Mouse (Mus musculus) cerebellum, postnatal 4 days (tissue): ENCODE data around the gene Tat.

ENCODE experiments used
- DNase-seq, 2 experiments: peaks; one replicate each; pipeline ENCODE4 v3.0.0; 2022; ENCODE audit warnings: low spot score in 2 of 2, mixed read lengths in 1 of 2

Gene Tat

DNA sequence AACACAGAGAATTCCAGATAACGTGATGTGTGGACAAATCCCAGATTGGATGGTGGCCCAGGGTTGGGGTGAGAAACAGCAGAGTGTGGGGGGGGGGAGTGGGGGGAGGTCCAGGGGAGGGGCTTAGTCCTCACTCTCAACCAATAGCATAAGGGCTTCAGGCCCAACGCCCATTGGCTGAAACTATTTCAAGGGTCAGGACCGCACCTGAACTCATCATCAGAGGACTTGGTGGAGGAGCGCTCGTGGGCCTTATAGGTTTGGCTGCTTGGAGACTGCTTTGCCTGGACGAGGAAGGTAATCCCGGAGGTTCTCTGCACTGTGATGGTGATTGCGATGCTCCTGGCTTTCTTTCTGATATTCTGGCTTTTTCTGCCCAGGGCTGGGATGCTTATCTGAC is at the start of gene Tat:
Gene Tat (plus strand): TSS at position 214 of the 400 bp plus-strand sequence.
- no peak for DNase-seq

DNA sequence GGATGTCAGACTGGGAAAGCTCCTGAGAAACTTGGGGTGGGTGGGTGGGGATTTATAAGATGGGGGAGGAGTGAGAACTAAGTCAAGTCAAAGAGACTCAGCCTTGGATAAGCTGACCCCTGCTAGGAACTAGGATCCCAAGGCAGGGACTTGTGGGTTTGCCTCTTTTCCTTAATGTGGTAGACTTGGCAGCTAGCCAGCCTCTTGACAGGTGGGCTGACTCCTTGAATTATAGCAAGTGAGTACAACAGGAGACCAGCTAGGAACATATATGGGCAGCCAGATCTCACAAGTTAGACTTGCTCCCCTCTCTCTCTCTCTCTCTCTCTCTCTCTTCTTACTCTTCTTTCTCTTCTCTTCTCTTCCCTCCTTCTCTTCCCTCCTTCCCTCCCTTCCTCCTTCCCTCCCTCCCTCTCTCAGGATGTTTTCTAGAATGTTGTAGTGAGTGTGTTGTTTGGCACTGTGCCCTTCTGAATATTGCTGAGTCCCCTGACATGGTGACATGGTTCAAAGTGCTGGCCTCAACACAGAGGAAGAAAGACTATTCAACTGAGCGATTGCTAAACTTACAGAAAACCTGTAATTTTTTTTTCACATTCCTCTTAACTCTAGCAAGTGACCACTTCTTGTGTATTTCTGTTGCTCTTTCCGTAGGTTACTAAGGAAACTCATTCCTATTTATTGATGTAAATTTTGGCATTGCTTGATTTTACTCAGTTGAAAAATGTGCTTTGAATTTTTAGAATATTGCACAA is 48.5 kb upstream of the Tat start:
- DNase-seq, result peak in 1 of 2 experiments; percentile 28

DNA sequence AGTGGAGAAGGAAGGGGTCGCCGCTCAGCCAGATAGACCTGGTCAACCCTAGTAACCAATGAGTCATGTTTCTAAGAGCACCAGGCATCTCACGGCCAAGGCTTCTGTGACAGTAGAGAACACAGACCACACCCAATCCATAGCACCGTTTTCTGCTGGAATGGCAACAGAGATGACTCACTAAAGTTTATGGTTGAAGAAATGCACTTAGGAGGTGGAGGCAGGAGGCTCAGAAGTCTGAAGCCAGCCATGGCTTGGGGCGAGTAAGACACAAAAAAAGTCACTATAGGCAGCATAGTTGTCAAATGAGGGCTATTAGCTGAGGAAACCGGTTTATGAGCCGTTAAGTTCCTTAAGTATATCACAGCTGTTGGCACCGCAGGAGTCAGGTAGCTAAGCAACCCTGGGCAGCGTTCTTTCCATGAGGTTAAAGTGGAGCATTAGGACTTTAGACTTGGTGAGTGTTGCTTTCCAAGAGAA is 45.0 kb upstream of the Tat start:
- no peak for DNase-seq

DNA sequence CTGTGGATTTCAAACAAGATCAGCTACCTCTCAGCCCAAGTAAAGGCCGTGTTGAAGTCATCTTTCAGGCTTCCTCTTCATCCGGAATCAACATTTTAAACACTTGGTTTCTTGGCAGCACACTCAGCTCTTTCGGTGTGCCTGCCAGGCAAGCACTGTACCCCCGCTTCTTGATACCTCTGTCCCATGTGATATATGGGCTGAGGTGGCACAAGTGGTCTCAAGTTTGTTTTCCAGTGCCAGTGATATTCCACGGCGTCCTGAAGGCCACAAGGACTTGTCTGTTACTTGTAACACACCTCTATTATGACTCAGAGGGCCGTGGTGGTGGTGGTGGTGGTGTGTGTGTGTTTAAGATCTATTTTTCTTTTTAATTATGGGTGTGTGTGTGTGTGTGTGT is 44.5 kb upstream of the Tat start:
- DNase-seq, result no peak

DNA sequence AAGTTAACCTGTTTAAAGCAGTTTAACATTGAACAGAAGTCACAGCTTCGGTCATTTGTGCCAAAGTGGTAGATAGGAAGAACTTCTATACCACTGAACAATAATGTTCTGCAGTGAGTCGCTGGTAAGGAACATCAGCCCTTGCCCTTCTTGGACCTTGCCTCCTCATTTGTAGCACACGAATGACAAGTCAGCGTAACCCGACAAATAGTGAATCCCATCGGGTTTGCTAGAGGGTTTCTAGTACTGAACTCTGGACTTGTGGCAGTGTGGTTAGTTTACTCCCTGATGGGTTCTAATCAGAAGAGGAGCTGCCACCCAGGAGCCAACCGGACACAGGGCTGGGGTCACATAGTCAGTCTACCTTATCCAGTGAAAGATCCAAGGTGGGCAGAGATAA is 44.0 kb upstream of the Tat start:
- no peak for DNase-seq

DNA sequence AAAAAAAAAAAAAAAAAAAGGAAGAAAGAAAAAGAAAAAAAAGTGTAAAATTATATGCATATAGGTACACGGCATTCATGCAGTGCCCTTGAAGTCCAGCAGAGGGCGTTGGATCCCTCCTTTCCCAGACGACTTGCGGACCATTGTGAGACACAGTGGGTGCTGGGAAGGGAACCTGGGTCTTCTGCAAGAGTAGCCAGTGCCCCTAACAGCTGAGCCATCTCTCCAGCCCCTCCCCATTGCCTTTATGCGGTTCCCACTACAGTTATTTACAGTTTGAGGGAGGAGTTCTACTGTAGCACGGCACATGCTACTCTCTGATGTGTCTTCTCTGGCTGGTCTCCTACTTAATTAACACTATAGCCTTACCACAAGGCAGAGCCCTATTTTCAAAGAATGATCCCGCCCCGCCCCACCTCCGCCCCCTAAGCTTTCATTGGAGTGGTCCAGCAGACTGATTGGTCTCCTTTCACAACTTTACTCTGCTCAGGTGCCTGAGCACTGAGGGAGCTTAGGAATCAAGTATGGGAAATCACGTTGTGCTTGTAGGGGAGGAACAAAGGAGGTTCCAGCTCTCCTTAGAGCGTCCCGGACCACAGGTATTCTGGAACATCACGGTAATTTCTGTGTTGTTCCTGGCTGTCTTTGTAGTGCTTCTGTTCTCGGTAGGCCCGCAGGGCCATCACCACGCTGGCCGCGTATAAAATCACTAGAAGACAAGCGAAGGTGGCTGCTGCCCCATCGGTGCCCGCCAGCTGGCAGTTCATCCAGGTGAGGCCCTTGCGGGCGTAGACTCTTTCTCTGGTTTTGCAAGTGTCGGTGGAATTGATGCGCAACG is 42.6 kb upstream of the Tat start:
- DNase-seq, result peak in 1 of 2 experiments; percentile 55

DNA sequence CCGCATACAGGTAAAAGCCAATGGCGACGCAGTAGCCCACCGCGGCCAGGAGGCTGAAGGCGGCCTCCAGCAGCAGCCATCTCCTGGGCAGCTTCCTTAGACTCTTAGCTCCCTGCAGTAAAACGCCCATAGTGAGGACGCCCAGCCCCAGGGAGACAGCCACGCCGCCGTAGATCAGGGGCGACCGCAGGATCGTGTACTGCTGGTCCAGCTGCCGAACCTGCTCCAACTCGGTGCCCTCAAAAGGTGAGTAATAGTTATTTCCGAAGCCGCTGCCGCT is 42.0 kb upstream of the Tat start:
- DNase-seq, result no peak

DNA sequence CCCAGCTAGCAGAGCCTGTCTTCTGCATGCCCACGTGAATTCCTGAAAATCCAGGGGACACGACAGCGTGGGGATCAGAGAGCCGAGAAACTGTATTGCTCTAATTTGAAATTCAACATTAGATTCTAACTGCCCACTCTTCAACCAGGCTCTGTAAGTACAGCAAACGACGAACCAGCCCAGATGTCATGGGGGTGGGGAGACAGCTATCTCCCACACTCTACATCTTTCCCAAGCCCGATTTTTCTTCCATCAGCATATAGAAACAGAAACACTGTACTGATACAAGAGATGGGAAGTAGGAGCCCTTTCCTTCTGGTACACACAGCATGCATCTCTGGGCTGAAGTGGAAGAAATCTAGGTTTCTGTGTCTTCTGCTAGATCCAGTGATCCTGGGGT is 38.1 kb upstream of the Tat start:
- DNase-seq, result no peak

DNA sequence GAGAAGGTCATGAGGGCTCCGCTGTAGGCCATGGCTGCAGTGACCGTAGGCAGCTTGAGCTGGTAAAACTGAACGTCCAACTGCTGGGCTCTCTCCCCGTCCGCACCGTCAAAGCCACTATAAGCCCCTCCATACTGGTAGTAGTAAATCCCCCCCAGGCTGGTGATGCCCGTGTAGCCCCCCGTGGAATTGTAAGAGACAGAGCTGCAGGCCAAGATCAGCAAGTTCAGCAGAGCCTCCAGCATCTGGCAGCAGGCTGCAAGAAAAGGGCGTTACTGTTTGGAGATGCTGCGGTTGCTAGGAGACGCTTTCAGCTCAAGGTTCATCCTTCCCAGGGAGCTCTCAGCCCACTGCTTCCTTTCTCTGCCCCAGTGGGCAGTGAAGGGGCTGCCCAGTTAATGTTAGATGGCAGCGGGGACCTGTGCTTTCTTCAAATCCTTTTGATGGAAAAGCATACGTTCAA is 35.7 kb upstream of the Tat start:
- DNase-seq, result no peak

DNA sequence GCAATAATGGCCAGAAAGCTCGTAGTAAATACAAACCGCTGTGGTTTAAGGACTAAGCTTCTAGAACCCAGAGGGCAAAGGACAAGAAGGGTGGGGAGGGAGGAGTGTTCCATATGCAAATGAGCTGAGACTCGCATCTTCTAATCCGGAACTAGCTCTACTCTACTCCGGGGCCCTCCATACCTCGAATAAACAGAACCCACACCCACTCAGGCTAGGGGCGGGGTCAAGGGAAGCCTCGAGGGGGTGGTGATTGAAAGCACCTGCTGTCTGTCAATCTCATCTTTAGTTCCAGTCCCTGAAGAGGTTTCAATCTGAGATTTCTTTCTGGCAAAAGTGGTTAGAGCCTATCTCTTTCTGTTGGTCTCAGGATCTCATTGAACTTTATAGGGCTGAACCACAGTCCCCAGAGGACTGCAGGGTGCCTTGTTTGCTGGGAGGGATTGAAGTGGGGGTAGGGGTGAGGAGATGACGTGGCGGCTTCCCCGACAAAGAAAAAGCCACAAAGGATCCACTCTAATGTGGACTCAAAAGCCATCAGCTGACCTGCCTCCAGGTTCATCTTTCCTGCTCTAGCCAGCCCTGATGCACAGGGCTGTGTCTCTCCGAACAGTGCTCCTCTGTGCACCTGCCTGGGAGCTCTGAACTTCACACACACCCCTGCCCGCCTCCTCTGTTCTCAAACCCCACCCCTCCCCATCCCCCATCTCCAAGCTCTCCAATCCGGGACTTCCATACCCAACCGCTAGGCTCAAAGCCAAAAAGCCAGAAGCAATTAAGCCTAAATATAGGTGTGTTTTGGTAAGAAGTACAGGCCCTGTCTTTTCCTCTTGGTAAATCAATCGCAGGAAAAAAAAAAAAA is 32.8 kb upstream of the Tat start:
- DNase-seq, result no peak

DNA sequence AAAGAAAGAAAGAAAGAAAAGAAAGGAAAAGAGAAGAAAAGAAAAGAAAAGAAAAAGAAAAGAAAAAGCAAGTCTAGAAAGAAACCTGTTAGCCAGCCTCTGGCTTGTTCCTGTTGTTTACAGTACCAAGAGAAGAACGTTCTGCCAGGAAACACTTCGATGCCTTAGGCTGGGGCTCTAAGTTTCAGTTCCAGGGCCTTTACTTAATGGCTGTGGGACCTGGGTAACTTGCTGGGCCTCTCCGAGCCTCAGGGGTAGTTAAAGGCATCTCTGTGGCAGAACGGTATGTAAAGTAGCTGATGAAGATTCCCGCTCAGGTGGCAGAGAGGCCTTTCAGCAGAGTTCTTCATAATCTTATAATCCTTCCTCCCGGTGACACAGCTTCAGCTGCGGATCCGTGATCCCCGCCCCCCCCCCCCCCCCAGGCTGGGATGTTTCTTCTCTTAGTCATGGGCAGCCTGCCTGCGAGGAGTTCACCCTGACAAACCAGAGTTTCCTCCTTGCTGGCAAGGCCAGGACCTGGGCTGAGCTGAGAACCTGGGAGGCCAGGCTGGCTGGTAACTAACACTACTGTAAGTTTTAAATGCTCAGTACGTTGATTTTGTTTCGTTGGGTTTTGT is 32.1 kb upstream of the Tat start:
- DNase-seq, result no peak

DNA sequence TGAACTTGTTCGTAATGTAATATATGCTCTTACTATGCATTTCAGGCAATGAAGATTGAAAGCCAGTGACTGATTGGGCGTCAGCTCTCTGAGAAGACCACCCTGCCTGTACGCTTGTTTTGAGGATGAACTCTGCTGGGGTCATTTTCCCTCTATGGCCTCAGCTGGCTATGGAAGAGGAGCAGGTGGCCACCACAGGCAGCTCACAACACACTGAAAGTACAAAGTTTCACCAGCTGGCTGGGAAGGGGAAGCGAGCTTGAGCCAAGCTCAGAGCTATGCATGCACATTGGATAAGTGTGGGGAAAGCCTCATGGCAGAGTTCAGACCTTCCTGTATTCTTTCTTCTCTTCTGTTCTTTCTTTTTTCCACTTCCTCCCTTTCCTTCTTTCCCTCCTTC is 31.1 kb upstream of the Tat start:
- DNase-seq, result no peak

DNA sequence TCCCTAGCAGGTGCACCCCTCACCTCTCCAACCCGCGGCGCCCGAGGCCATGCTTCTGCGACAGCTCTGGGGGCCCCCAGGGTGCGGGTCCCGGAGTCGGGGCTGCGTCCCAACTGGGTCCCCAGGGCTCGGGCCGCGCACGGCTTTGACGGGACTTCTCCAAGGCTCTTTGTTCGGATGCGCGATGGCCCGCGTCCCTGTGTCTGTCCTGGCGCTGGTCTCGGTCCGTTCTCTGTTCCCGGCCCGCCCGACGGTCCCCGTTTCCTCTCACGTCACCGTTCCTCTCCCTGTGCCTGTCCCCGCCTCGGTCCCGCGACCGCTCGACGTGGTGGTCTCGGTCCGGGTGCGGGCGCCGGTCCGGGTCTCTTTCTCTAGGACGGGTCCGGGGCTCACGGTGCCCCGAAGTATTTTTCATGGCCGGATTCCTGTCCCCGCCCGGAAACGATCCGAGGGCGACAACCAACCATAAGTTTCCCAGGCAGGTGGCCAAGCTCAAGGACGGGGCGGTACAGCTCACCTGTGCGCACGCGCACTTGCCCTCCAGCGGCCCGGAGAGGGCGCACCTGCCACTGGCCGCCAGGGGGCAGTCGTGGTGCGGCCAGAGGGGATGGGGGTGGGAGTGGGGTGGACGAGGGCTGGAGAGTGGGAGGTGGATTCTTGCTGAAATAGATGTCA is 28.4 kb upstream of the Tat start, which contains the start of gene Marveld3:
Gene Marveld3 (minus strand): TSS at position 511 of the 675 bp plus-strand sequence.
- DNase-seq, result peak in 1 of 2 experiments; percentile 59

DNA sequence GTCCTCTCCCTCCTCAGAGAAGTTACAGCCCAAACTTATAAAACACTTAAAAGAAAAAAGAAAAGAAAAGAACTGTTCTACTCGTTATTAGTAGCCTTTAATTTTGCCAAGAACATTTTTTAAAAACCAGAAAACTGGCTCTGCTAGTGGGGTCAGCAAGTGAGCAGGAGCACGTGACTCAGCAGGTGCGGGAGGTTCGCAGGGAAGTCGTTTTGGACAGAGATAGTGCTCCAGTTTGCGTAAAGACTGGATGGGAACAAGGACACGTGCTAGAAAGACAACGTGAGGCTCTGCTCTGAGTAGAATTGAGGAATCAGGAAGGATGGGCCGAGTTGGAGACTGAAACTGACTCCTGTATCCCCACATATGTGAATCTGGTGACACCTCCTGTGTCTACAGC is 27.3 kb upstream of the Tat start:
- DNase-seq, result no peak

DNA sequence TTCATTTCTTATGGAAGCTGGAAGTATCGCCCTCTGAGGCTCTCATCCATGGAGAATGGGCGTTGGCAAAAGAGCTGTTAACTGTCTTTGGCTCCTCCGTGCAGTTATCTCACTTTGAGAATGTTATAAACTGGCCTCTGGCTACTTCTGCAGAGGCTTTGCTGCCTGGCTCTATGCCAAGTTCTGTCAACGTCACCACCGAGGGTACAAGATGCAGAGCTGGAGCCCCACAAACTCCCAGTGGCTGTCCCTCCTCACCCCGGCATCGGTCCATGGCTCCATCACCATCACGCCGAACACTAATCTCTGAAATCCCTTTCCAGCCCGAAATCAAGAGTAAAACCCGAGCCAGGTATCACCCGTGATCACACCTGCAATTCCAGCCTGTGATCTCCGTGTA is 26.8 kb upstream of the Tat start:
- DNase-seq, result no peak

DNA sequence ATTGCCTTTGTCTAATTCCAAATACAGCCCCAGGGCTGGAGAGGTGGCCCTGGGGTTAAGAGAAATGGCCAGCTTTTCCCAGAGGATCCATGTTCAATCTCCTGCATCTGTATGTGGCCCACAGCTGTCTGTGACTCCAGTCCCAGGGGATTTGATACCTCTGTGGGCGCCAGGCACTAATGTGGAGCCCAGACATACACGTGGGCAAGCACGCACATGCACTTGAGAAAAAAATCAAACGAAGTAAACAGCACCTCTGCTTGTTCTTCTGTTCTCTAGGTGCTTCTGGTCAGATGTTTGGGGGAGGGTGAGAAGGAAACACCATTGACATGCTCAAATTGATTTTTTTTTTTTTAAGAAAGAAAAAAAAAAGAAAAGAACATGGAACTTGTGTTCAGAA is 26.1 kb upstream of the Tat start:
- no peak for DNase-seq

DNA sequence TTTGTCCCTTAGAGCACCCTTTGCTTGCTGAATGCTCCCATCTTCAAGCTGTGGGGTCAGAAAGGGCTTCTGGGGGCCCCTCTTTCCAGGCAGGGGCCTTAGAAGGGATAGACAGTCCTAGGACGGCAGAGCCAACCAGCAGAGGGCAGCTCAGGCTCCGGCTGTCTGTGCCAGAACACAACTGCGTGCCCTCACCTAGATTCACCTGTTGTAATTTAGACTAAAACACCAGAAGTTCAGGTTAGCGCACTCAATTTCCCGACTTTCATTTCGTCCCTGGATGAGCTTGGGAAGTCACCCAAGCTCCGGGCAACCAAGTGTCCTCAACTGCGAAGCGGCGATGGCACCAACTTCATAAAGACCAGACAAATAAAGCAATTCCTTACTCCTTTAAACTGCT is 21.4 kb upstream of the Tat start:
- no peak for DNase-seq

DNA sequence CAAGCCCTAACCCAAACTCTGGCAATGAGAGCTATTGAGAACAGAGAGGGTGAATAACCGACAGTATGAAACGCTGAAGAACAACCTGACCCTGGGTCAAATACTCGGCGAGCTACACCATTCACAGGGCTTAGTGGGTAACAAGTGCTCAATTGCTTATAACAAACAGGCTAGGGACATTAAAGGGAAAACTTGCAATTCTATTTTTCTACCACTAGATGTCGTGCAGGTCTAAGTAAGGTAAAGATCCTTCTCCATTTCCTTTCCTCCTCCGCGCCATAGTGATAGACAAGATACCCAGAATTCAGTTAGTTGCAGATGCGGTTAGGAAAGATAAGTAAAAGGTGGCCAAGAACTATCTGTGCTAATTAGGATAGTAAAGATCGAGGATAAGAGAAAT is 19.9 kb upstream of the Tat start:
- DNase-seq, result no peak

DNA sequence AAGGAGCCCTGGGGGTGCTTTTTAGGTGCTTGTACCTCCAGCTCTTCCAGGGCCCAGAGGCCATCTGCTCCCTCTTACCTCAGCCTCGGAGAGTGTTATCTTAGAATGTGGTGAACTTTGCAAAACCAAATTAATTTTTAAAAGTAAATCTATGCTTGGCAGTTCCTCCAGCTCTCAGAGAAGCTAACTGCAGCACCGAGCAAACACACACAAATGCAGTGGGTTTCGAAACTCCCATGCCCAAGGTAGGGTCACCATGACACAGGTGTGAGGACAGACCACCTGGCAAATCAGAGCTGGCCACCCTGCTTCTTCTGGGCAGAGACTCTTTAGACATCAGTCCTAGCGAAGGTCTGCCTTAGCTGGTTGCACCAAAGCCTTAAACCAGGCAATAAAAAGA is 17.3 kb upstream of the Tat start:
- no peak for DNase-seq

DNA sequence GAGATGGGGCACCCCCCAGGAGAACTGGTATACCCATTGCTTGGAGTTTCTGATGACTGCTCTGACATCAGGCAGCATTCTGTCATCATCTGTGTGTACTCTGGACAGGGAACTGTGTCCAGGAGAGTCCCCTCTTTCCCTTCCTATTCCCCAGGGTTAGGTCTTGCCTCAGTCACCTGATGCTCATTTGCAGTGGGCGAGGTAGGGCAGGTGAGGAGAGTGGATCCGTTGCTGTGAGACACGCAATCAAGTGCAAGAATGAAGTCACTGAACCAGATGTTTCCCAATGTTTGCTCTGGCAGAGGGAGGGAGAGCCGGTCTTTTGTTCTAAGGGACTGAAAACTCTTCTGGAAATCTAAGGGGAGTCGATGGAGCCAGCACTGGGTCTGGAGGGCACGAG is 10.9 kb upstream of the Tat start:
- DNase-seq, result no peak
